Mouse (Mus musculus): ENCODE results near the gene Ttyh3. TPM values are rescaled to one million over a fixed set of nuclear protein-coding genes. Genes with fewer than 3 reads are reported as not detected.

The Ttyh3 gene
- polyA plus RNA-seq, 1 experiment from 2014 or later, result 34.1 TPM

DNA sequence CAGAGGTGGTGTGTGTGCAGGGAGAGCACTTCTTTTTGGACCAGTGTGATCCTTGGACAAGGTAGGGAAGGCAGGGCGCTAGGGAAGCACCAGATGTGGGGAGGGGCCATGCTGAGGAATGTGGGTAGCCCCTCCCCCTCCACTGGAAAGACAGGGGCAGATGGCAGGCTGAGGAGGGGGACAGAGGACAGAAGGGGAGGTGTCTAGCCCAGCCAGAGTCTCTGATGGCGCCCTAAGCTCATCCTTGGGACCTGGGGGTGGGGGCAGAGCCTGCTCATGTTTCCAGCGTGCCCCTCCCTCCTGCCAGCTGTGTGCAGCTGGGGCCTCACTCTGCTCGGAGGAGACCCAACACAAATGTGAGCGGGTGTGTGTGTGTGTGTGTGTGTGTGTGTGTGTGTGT is 67.3 kb downstream of the Ttyh3 start:
- no peaks in the 10 kb centered on the region for H3K27me3 ChIP-seq
- no peak overlapping the region for H3K4me3 ChIP-seq
- no peak overlapping the region for H3K9ac ChIP-seq
- peak; percentile 49; the same call in 1 of the 2 replicates for ATAC-seq (ENCODE audit: insufficient number of reproducible peaks, low FRiP score, low TSS enrichment, low read depth)
- H3K36me3 ChIP-seq, result no peaks in the 10 kb centered on the region
- H3K27ac ChIP-seq, result peak overlapping the region; percentile 14; the same call in 1 of the 2 replicates
- H3K9me3 ChIP-seq, result no peaks in the 10 kb centered on the region
- 0 out of 2 replicates have a peak overlapping the region, but pooled peaks have one; percentile 2 for H3K4me2 ChIP-seq
- H3K4me1 ChIP-seq, result peaks cover 46% of the 10 kb centered on the region
- WGBS, result 13% methylated on average over 5 of the region's 5 CpGs

- H3K9me3 ChIP-seq, result no peaks in the 10 kb centered on the region
- H3K9ac ChIP-seq, result no peak overlapping the region
- 22% methylated on average over 6 of the region's 6 CpGs for WGBS
- peak overlapping the region; percentile 23 for H3K27ac ChIP-seq
- H3K4me3 ChIP-seq, result no peak overlapping the region
- no peaks in the 10 kb centered on the region for H3K36me3 ChIP-seq
- no peak overlapping the region for H3K4me2 ChIP-seq
- ATAC-seq (ENCODE audit: insufficient number of reproducible peaks, low FRiP score, low TSS enrichment, low read depth), result peak; percentile 18; the same call in 1 of the 2 replicates
- no peaks in the 10 kb centered on the region for H3K27me3 ChIP-seq
- peaks cover 52% of the 10 kb centered on the region for H3K4me1 ChIP-seq
Observed at GRCm38 (mm10) chr5:140579771-140580170, 69.1 kb downstream of the Ttyh3 start.

GRCm38 (mm10) chr5:140579221-140579620 is 69.6 kb downstream of the Ttyh3 start:
- peak overlapping the region; percentile 23 for H3K27ac ChIP-seq
- H3K4me2 ChIP-seq, result no peak overlapping the region
- H3K36me3 ChIP-seq, result no peaks in the 10 kb centered on the region
- H3K4me1 ChIP-seq, result peaks cover 52% of the 10 kb centered on the region
- no peaks in the 10 kb centered on the region for H3K9me3 ChIP-seq
- 41% methylated on average over 9 of the region's 9 CpGs for WGBS
- ATAC-seq (ENCODE audit: insufficient number of reproducible peaks, low FRiP score, low TSS enrichment, low read depth), result no peak
- H3K27me3 ChIP-seq, result no peaks in the 10 kb centered on the region
- H3K4me3 ChIP-seq, result no peak overlapping the region
- no peak overlapping the region for H3K9ac ChIP-seq

- WGBS, result 63% methylated on average over 5 of the region's 5 CpGs
- Histone ChIP-seq H3K9ac (no peak overlapping the region), H3K36me3 (no peaks in the 10 kb centered on the region), H3K4me3 (no peak overlapping the region), H3K4me2 (no peak overlapping the region), H3K4me1 (peaks cover 36% of the 10 kb centered on the region), H3K27ac (peak overlapping the region; percentile 43), H3K27me3 (no peaks in the 10 kb centered on the region), H3K9me3 (no peaks in the 10 kb centered on the region)
- no peak for ATAC-seq (ENCODE audit: insufficient number of reproducible peaks, low FRiP score, low TSS enrichment, low read depth)
Observed at GRCm38 (mm10) chr5:140575381-140575866, 73.4 kb downstream of the Ttyh3 start.

DNA sequence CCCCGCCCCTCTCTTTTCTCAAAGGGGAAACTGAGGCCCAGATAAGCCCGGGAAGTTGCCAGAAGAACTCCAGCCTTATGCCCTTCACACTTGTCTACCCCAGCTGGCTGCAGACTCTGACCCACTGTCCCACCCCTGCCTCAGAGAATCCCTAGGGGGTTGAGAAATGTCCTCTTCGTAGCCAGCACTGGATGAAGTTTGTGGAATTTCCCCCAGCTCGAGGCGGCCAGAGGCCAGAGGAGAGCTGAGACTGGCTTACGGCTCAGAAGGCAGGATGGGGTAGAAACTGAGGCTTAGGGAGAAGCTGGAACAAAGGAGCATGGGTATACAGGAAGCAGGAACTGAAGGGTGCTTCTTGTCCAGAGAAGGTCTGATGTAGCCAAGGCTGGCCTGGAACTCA is 76.2 kb downstream of the Ttyh3 start:
- Histone ChIP-seq H3K4me2 (no peak overlapping the region), H3K36me3 (no peaks in the 10 kb centered on the region), H3K4me1 (peaks cover 33% of the 10 kb centered on the region), H3K9me3 (no peaks in the 10 kb centered on the region), H3K27me3 (no peaks in the 10 kb centered on the region), H3K27ac (no peak overlapping the region), H3K4me3 (no peak overlapping the region), H3K9ac (no peak overlapping the region)
- ATAC-seq (ENCODE audit: insufficient number of reproducible peaks, low FRiP score, low TSS enrichment, low read depth), result no peak
- 55% methylated on average over 6 of the region's 6 CpGs for WGBS

GRCm38 (mm10) chr5:140571673-140572072 is 77.2 kb downstream of the Ttyh3 start:
- ATAC-seq (ENCODE audit: insufficient number of reproducible peaks, low FRiP score, low TSS enrichment, low read depth), result no peak
- Histone ChIP-seq H3K4me3 (no peak overlapping the region), H3K4me2 (no peak overlapping the region), H3K27ac (peak overlapping the region; percentile 13; the same call in 1 of the 2 replicates), H3K27me3 (no peaks in the 10 kb centered on the region), H3K4me1 (peaks cover 41% of the 10 kb centered on the region), H3K9me3 (no peaks in the 10 kb centered on the region), H3K36me3 (no peaks in the 10 kb centered on the region), H3K9ac (no peak overlapping the region)
- WGBS, result 42% methylated on average over 10 of the region's 10 CpGs

GRCm38 (mm10) chr5:140571201-140571600 is 77.6 kb downstream of the Ttyh3 start:
- Histone ChIP-seq H3K27me3 (no peaks in the 10 kb centered on the region), H3K9ac (no peak overlapping the region), H3K9me3 (no peaks in the 10 kb centered on the region), H3K4me3 (no peak overlapping the region), H3K27ac (no peak overlapping the region), H3K4me2 (no peak overlapping the region), H3K36me3 (no peaks in the 10 kb centered on the region), H3K4me1 (peaks cover 43% of the 10 kb centered on the region)
- ATAC-seq (ENCODE audit: insufficient number of reproducible peaks, low FRiP score, low TSS enrichment, low read depth), result no peak
- WGBS, result 64% methylated on average over 4 of the region's 4 CpGs

Other genes with a start within 250 kb of the Ttyh3 start
- 94.2 and 104 TPM in 2 replicates for gene Eif3b, start 229.7 kb downstream of the Ttyh3 start, polyA plus RNA-seq (2015; fragmentation: Nextera tagmentation; extraction: Ambion mirVana)
- not detected in 2 replicates for gene Gm4869, start 203.4 kb downstream of the Ttyh3 start, polyA plus RNA-seq (2015; fragmentation: Nextera tagmentation; extraction: Ambion mirVana)
- 28.3 and 36.3 TPM in 2 replicates for gene Chst12, start 143.5 kb downstream of the Ttyh3 start, polyA plus RNA-seq (2015; fragmentation: Nextera tagmentation; extraction: Ambion mirVana)
- gene Grifin, start 84.0 kb downstream of the Ttyh3 start, polyA plus RNA-seq (2015; fragmentation: Nextera tagmentation; extraction: Ambion mirVana), result 0.31 TPM in 1 of 2 replicates, not detected in the other
- gene Lfng, start 41.7 kb downstream of the Ttyh3 start, polyA plus RNA-seq (2015; fragmentation: Nextera tagmentation; extraction: Ambion mirVana), result 16.9 and 19.7 TPM in 2 replicates
- gene Iqce, start 53.3 kb upstream of the Ttyh3 start, polyA plus RNA-seq (2015; fragmentation: Nextera tagmentation; extraction: Ambion mirVana), result 22.3 and 23.7 TPM in 2 replicates
- gene Brat1, start 56.0 kb upstream of the Ttyh3 start, polyA plus RNA-seq (2015; fragmentation: Nextera tagmentation; extraction: Ambion mirVana), result 24.4 and 25.7 TPM in 2 replicates
- gene Amz1, start 75.1 kb upstream of the Ttyh3 start, polyA plus RNA-seq (2015; fragmentation: Nextera tagmentation; extraction: Ambion mirVana), result 1.5 and 2.3 TPM in 2 replicates
- 19.1 and 24.3 TPM in 2 replicates for gene Gna12, start 181.4 kb upstream of the Ttyh3 start, polyA plus RNA-seq (2015; fragmentation: Nextera tagmentation; extraction: Ambion mirVana)